Mouse (Mus musculus): ENCODE results near the gene Pxn.

Gene Pxn

GRCm38 (mm10) chr5:115586166-115586565 is 79.7 kb downstream of the Pxn start:
- no peak for DNase-seq

GRCm38 (mm10) chr5:115586780-115587179 is 80.3 kb downstream of the Pxn start:
- DNase-seq: no peak

GRCm38 (mm10) chr5:115591028-115591427 is 84.6 kb downstream of the Pxn start:
- DNase-seq: no peak

GRCm38 (mm10) chr5:115591506-115591905 is 85.0 kb downstream of the Pxn start:
- DNase-seq: no peak

- no peak for DNase-seq
Measured at GRCm38 (mm10) chr5:115603561-115603960, 97.1 kb downstream of the Pxn start.
